Mouse (Mus musculus): Measurements from ENCODE around the gene Fads1.
"Not testable (repeated sequence)": the region's sequence is repeated elsewhere in the genome, so short reads cannot be mapped to it uniquely, and the experiment has no call there.

Fads1 gene

DNA sequence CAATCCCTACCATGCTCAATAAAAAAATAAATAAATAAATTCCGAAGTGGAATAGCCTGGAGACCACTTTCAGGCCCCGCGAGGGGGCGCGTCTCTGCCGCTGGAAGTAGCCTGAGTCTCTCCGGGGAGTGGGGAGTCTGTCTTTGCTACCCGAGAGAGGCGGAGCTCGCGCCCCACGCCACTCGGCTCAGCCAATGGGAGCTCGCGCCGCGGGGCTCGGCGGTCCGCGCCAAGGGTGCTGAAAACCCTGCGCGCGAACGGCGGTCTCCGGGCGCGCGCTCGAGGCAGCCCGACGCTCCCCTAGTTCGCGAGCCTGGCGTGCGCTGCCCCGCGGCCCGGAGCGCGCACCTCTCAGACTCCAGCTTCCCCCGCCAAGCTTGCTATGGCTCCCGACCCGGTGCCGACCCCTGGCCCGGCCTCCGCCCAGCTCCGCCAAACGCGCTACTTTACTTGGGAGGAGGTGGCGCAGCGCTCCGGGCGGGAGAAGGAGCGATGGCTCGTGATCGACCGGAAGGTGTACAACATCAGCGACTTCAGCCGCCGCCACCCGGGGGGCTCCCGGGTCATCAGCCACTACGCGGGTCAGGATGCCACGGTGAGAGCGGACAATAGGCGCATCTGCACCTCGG is at the start of gene Fads1:
TSS of gene Fads1 (plus strand) at position 219 of the 629 bp plus-strand sequence.
- peak; percentile 90 to 95 for DNase-seq

DNA sequence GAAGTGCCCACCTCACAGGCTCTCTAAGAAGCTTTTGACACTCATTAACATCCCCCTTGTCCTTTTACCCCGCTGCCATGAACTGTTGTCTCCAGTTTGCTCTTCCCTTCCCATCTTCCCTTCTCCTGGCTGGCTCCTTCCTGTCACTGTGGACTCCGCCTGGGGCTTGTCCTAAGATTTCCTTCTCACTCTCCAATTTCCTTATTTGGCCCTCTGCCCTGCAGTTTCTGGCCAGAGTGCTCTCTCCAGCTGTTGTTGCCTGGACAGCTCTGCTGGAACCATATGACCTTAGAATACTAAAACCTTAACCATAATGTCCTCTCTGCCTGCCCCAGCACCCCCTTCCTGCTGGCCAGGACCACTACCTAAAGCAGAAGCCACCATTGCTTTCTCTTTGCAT is 48.0 kb upstream of the Fads1 start:
- DNase-seq = no peak

DNA sequence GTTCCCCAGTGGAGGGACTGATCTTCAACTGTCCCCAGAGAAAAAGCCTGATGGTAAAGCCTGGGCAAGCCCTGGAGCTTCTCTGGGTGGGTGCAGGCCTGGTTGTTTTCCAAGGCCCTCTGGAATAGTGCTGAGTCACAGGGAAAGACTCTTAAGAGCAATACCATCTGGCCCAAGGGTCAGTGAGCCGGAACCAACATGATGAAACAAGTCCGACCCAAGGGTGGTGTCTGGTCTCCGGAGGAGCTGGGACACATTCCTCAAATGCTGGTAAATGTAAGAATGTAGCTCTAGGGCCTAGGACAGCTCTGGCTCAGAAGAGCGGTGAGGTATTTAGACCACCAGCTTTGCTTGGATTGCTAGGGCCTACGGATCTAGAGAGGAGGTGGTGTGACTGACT is 45.3 kb upstream of the Fads1 start:
- DNase-seq = no peak

DNA sequence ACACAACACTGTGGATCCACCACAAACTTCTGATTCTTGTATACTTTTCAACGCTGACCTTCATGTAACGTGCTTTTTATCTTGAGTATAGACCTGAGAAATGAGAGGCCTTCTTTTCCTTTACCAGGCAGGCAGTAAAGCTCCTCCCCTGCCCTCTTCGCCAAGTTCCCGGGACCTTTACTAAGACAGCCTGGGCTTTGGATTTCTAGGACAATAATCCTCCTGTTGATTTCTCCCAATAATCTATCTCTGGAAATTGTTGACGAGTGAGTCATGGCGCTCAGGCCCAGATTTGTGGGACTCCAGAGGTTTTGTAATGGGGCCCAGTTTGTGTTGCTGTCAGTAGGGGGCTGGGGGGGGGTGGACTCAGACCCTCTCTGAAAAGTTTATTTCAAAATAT is 43.0 kb upstream of the Fads1 start:
- no peak for DNase-seq

DNA sequence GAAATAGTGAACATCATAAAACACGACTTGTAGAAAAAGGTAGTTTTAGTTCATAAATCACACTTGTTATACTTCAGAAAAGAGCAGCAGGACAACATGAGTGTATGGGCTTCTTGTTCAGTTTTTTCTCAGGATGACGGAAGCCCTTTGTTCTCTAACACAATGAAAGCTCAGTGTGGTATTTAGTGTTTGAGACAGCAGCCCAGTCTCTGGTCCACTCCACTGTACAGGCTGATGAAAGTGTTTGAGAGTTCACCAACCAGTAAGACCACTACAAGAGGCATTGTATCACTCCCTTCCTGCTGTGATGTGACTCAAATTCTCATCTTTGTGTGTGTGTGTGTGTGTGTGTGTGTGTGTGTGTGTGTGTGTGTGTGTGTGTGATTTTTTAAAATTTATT is 39.0 kb upstream of the Fads1 start:
- DNase-seq = no peak

DNA sequence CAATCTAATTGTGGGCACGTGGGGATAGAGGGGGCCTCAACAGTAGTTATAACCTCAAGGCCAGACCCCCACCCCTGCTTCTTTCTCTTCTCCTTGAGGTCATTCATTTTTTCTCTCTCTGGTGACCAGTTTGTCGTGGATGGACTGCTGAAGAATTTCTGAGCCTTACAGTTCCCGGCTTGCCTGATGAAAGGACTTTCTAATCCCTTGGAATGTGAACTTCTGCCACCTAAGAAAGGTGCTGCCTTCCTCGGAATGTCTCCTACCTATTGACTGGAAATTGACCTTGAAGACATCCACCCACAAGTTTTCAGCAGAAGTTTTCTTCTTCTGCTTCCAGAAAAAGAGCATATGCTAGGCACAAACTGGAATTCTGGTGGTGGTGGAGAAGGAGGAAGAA is 38.2 kb upstream of the Fads1 start:
- DNase-seq = no peak

DNA sequence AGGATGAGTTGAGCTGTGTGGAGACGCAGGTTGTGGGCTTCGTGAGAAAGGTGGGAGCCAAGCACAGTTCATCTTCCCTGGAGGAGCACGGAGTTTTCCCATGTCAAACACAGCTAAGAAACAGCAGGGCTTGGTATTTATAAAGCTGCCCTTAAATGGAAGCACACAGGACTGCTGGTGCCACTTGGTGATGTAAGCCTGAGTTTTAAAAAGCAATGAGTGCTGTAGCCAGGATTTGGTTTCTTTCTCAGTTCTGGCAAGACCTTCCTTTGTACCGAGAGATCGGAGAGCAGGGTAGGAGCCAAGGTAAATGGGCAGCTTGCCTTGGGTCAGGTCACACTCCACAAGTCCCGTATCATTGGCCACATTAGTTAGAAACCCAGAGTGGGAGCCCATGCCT is 34.1 kb upstream of the Fads1 start:
- DNase-seq = no peak

DNA sequence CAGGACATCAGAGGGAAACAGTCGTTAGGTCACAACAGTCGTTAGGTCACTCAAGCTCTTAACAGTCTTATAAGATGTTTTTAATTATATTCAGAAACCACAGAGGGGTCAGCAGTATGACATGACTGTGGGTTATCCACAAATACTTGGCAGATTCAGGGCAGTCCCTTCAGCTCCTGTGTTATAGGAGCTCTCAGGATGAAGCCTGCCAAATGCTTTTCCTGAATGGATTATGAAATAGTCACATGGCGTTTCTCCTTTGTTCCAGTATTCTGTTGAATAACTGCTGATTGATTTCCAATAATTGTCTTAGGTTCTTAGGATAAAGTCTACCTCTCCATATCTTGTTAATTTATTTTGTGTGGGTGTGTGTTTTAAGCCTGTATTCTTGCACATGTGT is 33.5 kb upstream of the Fads1 start:
- DNase-seq = no peak

DNA sequence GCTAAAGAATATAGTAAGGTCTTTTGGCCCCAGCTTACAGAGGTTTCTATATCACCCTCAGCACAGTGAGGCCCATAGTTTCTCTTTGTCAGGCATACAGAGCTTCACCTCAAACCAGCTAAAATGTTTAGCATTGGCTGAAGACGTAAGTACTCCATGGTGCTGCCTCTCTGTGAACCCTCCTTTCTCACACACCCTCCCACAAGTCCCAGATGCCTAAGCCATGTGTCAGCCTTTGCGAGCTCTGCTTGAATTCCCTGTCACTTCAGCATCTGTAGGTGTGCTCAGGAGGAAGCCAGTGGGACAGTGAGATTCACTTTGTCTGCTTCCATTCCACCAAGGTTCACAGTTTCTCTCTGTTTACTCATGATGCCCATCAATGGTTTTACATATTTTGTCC is 25.0 kb upstream of the Fads1 start:
- no peak for DNase-seq

DNA sequence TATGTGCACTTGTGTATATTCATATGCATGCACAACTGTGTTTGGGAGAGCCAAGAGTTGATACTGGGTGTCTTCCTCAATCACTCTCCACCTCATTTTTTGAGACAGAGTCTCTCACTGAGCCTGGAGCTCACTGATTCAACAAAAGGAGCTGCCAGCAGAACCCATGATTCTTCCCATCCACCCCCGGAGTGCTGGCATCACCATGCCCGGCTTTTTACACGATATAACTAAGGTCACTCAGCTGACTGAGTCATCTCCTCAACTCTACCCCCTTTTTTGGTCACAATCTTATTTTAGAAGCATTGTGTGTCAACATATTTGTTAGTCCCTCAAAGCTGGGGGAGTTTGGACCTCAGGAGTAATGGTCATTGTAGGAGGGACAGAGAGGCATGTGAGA is 18.8 kb upstream of the Fads1 start:
- no peak for DNase-seq

DNA sequence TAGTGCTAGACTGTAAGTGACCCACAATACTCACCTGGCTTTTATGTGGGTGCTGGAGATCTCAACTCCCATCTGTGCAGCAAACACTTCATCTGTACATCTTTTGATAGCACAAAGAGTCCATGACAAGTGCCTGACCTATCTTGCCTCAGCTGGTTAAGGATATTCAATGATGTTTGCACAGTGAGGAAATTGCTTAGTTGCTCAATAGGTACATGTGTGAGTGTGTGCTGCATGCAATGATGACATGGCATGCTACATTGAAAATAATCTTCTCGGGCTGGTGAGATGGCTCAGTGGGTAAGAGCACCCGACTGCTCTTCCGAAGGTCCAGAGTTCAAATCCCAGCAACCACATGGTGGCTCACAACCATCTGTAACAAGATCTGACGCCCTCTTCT is 16.8 kb upstream of the Fads1 start:
- not testable (repeated sequence) for DNase-seq

DNA sequence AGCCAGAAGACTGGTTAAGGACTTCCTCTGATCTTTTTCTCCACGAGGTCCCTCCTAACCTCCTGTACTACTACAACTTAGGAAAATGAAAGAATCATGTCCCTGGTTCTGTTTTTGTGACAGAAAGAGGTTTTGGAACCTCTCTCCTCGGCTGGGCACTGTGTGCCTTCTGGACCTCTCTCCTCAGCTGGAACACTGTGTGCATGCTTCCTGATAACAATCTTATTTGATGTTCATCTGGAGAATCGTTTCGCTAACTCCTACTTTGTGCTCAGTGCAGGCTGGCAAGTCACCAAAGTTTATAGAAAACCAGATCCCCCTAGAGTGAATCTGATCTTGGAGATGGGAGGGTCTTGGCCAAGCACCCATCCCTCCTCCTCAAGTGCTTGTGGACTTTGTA is 15.6 kb upstream of the Fads1 start:
- DNase-seq = no peak

DNA sequence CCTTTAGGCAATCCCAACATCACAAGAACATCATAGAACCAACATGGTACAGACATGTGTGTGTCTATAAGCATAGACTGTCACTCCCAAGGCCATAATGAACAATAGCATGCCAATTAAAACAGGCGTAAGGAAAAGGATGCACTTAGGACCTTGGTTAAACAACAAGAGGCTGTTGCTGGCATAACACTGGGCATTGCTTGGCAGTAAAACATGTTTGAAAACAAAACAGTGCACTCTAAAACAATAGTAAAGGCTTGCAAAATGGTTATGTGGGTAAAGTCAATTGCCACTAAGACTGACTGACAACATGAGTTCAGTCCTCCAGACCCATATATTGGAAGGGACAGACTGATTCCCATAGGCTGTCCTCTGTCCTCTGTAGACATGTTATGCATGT is 14.7 kb upstream of the Fads1 start:
- no peak for DNase-seq

DNA sequence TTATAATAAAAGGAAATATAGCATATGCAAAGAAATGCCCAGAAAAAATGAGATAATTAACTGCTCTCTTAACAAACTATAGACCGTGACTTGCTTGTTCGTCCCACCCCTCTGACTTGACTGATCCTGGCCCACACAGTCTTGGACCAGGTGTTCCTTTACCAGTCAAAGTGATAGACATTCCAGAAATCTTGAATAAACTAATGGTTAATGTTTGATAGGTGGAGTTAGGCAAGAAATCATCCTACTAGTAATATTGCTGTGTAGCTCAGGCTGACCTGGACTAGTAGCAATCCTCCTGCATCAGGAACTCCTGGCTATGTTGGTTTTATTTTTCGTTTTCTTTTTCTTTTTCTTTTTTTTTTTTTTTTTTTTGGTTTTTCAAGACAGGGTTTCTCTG is 14.2 kb upstream of the Fads1 start:
- DNase-seq = no peak

DNA sequence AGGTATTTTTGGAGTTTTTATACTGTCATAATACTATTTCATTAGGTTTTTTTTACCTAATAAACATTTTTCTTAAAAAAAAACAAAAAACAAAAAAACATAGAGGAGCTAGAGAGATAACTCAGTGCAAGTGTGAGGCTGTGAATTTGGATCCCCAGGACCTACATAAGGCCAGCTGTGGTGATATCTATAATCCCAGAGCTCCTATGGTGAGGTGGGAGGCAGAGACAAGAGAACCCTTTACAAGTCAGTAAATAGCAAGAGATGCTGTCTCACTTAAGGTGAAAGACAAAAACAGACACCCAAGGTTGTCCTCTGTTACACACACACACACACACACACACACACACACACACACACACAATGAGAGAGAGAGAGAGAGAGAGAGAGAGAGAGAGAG is 13.5 kb upstream of the Fads1 start:
- no peak for DNase-seq

DNA sequence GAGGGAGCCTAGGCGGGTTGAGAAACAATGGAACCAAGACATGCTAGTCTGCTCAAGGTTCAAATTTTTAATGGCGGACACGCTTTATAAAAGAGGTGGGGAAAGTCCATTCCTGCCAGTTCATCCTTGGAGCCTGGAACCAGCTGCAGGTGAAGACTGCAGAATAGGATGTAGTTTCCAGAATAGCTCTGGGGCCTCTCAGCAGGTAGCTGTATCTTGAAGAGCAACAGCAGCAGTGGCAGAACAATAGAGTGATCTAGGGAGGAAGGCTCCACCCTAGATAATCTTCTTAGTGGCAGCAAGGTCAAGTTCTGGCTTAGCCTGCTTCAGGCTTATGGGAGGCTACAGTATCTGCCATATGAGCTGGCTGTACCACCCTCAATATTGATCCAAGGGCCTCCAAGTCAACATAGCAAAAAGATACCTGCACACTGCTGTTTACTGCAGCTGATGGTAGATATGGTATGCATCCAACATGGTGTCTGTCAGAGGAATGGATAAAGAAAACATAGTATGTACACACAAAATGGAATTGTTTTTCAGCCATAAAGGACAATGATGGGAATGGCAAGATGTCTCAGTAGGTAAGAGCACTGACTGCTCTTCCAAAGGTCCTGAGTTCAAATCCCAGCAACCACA is 12.9 kb upstream of the Fads1 start:
- DNase-seq = not testable (repeated sequence)

DNA sequence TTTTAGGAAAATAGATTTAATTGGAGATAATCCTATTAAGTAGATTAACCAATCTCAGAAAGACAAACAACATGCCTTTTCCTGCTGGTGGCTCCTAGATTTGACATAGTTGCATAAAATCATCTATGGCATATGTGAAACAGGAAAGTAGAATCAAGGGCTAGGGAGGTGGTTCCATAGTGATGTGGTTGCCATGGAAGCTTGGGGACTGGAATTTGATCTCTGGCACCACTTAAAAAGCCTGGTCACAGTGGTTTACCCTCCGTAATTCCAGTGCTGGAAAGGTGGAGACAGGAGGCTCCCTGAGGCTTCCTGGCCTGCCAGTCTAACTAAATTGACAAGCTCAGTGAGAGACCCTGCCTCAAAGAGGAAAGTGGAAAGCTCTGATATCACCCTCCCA is 12.2 kb upstream of the Fads1 start:
- no peak for DNase-seq

DNA sequence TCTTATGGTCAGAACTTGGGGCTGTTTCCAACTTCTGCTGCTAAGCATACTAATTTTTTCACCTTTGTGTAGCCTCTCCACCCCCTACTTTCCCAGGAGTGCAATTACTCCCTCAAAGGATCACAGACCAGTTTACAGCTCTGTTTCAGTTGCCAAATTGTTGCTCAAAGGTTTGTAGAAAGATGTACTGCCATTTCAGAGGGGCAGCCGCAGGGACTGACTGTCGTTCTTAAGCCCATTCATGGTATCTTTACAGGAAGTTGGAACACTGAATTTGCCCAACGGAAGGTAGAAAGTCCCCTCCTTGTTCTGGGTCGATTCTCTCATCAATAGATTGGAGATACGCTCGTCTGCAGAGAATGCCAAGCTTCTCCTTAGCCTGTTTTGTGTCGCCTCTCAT is 11.3 kb upstream of the Fads1 start:
- no peak for DNase-seq

DNA sequence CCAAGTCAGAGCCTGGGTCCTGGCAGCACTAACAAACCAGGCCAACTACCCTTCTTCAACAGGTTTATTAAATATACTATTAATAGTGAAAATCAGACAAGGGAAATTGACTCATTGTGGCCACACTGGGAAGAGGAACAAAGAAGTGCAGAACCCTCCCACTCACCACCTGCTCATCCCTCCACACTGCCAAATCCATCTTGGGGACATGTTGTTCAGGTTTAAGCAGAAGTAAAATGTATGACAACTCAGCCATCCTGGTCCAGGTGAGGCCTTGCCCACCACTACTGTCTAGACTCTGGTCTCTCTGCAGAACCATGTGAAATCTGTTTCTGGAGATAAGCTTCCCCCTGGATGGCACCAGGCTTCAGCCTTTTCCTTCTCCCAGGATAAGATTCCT is 10.8 kb upstream of the Fads1 start:
- DNase-seq = no peak

DNA sequence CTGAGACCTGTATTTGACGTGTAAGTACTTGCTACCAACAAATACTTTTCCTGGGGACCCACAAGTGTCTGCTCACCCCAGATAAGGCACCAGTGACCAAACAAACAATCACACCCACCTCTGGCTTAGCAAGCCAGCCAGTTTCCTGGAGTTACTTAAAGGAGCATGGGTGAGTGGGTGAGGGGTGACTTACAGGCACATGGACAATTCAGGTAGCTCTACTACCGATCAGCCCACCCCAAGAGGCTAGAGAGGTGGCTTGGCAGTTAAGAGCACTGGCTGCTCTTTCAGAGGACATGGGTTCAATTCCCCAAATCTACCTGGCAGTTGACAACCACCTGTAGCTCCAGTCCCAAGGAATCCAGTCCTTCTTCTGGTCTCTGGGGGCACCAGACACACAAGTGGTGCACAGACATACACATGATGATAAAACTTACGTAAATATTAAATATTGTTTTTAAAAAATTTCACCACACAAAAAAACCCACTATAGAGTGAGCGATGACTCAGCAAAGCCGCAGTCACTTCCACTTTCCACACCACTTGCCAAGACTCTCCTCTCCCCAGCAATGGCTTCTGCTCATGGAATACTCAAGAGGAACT is 9.5 kb upstream of the Fads1 start:
- DNase-seq = no peak

DNA sequence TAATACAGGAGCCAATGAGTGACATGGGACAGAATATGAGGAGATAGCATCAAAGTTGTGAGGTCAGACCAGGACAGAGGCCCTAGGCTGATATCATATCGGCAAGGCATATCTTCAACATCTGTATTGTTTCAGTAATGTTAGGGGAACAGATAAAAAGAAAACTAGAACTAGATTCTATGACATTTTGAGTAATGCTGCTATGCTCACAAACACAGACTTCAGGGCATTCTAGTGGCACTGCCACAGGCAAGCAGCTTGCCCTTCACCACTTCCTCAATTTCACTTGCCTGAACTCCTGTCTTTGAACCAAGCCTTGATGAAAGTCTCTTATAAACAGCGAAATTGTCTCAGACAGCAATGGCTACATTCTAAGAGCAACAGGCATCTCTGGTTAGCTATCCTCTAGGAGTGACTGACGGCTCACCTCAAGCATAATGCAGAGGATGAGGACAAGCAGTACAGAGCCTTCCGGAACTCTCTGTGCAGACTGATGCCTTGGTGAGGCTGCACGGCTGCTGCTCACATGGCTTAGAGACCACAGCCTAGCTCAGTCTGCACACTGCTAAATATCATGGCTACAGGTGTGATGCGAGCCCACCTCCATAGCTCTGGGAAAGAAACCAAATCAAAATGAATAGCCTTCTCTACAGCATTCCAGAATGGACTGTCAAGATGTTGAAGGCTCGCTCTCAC is 8.7 kb upstream of the Fads1 start:
- no peak for DNase-seq

DNA sequence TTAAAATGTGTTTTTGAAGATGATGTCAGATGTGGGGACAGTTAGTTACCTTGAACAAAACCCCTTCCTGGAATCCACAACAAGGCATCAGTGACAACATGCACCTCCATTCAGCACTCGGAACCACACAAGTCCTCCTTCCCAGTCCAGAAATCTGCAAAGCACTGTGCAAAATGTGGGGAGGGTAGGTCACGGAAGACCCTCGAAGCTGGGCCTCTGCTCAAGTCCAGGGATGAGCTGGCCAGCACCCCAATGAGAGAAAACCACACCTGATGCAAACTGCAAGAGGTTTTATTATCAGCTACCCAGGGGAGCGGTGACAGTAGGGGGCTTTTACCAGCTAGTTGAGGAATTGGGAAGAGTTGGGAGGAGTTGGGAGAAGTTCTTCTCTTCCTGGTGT is 7.7 kb upstream of the Fads1 start:
- no peak for DNase-seq

DNA sequence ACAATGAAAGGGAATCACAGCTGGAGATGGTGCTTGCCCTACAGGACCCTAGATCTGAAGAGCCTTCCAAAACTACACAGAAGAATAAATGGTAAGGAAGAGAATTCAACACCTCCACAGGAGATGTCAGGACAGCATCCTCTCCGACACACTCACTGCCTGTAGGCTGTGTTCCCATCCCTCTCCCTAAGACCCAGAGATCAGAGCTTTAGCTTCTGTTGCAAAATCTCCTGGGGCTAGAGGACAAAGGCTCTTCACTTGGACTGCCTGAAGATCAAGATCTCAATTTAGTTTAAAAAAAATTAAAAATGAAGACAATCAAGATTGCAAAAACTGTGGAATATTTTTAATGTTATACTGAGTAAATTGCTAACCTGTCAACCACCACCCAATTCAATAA is 6.2 kb upstream of the Fads1 start:
- DNase-seq = no peak

DNA sequence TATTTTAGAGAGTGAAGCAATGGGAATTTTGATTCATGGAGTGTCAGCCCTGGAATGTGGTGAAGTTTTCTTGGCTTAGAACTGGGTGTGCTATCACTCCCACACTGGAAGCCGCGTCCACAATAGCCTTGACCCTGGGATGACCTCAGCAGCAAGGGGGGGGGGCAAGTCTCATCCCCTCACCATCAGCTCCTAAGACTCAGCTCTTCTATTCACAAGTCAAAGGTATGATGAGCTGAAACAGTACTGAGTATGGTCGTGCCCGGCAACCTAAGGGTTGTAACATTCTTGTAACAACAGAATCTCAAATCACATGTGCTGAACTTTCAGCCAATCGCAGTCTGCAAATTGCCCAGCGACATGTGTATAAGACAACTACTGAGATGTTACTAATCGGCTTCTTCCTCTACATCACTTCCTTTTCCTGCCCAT is 5.7 kb upstream of the Fads1 start:
- no peak for DNase-seq
